Mouse (Mus musculus) heart, embryonic 15.5 days (tissue): Measurements from ENCODE around the gene H2-Ab1. TPM values are rescaled to one million over a fixed set of nuclear protein-coding genes. Genes with fewer than 3 reads are reported as not detected.

Experiments used
- ATAC-seq: fragments of 200-750 bp; cut with Nextera tagmentation; replicated peaks from 2 replicates; pipeline ENCODE4 v1.8.0; 2017; ENCODE audit warnings: low read depth, moderate TSS enrichment; ENCODE audit not compliant: insufficient number of reproducible peaks, insufficient read depth, low FRiP score
- H3K27ac ChIP-seq: fragments of 300-500 bp; sonication (generic); 2 replicates; pipeline ENCODE4 v1.5.1; 2015; ENCODE audit warnings: mild to moderate bottlenecking, inconsistent platforms
- H3K27me3 ChIP-seq: fragments of 300-500 bp; sonication (generic); 2 replicates; pipeline ENCODE4 v1.6.1; 2015; ENCODE audit warnings: inconsistent platforms
- H3K36me3 ChIP-seq: fragments of 300-500 bp; sonication (generic); 2 replicates; pipeline ENCODE4 v1.6.1; 2015; ENCODE audit warnings: mild to moderate bottlenecking, inconsistent platforms
- H3K4me1 ChIP-seq: fragments of 300-500 bp; sonication (generic); replicated peaks from 2 replicates; pipeline ENCODE4 v1.6.1; 2015; ENCODE audit warnings: inconsistent platforms
- H3K4me2 ChIP-seq: fragments of 300-500 bp; sonication (generic); 2 replicates; pipeline ENCODE4 v1.6.1; 2015; ENCODE audit warnings: inconsistent platforms, mild to moderate bottlenecking, moderate library complexity
- H3K4me3 ChIP-seq: fragments of 300-500 bp; sonication (generic); 2 replicates; pipeline ENCODE4 v1.5.1; 2015; ENCODE audit warnings: mild to moderate bottlenecking, inconsistent platforms
- H3K9ac ChIP-seq: fragments of 300-500 bp; sonication (generic); 2 replicates; pipeline ENCODE4 v1.6.1; 2015; ENCODE audit warnings: mild to moderate bottlenecking, inconsistent platforms
- H3K9me3 ChIP-seq: fragments of 300-500 bp; sonication (generic); replicated peaks from 2 replicates; pipeline ENCODE4 v1.6.1; 2016; ENCODE audit warnings: inconsistent platforms
- WGBS: fragments of 180-500 bp; shearing (Covaris S2); methylation state at CpG from one replicate; pipeline ENCODE4 v1.1.7; 2015; ENCODE audit warnings: mixed read lengths; 5-methylcytosine and 5-hydroxymethylcytosine counted together
- polyA plus RNA-seq: library from polyadenylated mRNA; unstranded; fragments of >200 nt; fragmentation: Nextera tagmentation; extraction: Ambion mirVana; gene quantifications from 2 replicates; pipeline ENCODE4 v1.2.1, GENCODE M21; 2015

Gene H2-Ab1
- polyA plus RNA-seq, 1 experiment from 2014 or later: 16.2 TPM

DNA sequence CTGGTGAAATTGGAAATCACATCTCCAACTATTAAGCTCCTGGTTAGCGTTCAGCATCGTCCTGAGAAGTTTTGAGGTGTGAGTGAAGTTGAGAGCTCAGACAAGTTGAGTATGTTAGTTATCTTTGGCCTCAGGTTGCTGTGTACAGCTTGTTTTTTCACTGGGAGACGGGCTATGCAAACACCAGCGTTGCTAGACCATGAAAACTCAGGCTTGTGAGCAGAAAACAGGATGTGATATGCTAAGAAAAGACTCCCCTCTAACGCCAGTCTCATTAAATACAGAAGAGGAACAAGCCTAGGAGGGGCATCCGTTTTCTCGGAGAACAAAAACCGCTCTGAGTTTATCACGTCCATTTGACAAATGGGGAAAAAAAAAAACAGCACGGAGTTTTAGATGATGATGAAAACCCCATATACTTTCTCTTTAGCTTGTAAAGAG is 17.9 kb upstream of the H2-Ab1 start:
- no peaks in the 10 kb centered on the region for H3K4me1 ChIP-seq
- H3K36me3 ChIP-seq: no peaks in the 10 kb centered on the region
- no peaks in the 10 kb centered on the region for H3K27me3 ChIP-seq
- peak overlapping the region; percentile 42; the same call in 1 of the 2 replicates for H3K27ac ChIP-seq
- no peak overlapping the region for H3K4me3 ChIP-seq
- H3K4me2 ChIP-seq: no peak overlapping the region; the same call in 1 of the 2 replicates
- no peak overlapping the region for H3K9ac ChIP-seq
- no peak for ATAC-seq
- 46% methylated on average over 10 of the region's 10 CpGs for WGBS
- no peaks in the 10 kb centered on the region for H3K9me3 ChIP-seq

GRCm38 (mm10) chr17:34240366-34240765 is 17.1 kb upstream of the H2-Ab1 start:
- WGBS: 46% methylated on average over 3 of the region's 3 CpGs
- Histone ChIP-seq H3K9ac (no peak overlapping the region), H3K36me3 (no peaks in the 10 kb centered on the region), H3K4me3 (no peak overlapping the region), H3K4me1 (no peaks in the 10 kb centered on the region), H3K27ac (no peak overlapping the region), H3K27me3 (no peaks in the 10 kb centered on the region), H3K4me2 (no peak overlapping the region), H3K9me3 (no peaks in the 10 kb centered on the region)
- ATAC-seq: no peak

GRCm38 (mm10) chr17:34240916-34241315 is 16.6 kb upstream of the H2-Ab1 start:
- no peaks in the 10 kb centered on the region for H3K36me3 ChIP-seq
- H3K9me3 ChIP-seq: no peaks in the 10 kb centered on the region
- 74% methylated on average over 6 of the region's 6 CpGs for WGBS
- H3K9ac ChIP-seq: no peak overlapping the region
- H3K27me3 ChIP-seq: no peaks in the 10 kb centered on the region
- no peak overlapping the region for H3K27ac ChIP-seq
- H3K4me3 ChIP-seq: no peak overlapping the region
- no peaks in the 10 kb centered on the region for H3K4me1 ChIP-seq
- no peak overlapping the region for H3K4me2 ChIP-seq
- ATAC-seq: no peak

- Histone ChIP-seq H3K4me2 (no peak overlapping the region), H3K4me3 (no peak overlapping the region), H3K36me3 (no peaks in the 10 kb centered on the region), H3K9ac (no peak overlapping the region), H3K9me3 (no peaks in the 10 kb centered on the region), H3K27ac (no peak overlapping the region), H3K4me1 (no peaks in the 10 kb centered on the region), H3K27me3 (no peaks in the 10 kb centered on the region; the same call in 1 of the 2 replicates)
- ATAC-seq: no peak
- WGBS: 69% methylated on average over 4 of the region's 4 CpGs
These were observed 12.8 kb upstream of the H2-Ab1 start for GRCm38 (mm10) chr17:34244656-34245055.

DNA sequence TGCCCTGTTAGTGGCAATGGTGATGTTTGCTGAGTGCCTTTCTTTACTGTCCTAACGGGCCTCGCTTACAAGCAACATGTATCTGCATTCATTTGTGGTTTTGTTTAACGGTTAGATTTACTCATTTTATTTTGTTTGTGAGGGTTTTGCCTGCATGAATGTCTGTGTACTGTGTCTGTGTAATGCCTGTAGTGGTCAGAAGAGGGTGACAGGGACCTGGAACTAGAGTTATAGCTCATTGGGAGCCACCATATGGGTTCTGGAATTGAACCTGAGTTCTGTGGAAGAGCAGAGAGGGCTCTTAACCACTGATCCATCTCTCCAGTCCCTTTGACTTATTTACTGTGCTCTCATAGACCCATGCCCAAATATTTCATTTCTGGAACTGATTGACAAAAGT is 10.4 kb upstream of the H2-Ab1 start:
- Histone ChIP-seq H3K36me3 (no peaks in the 10 kb centered on the region), H3K4me1 (no peaks in the 10 kb centered on the region), H3K9me3 (no peaks in the 10 kb centered on the region), H3K9ac (no peak overlapping the region), H3K4me2 (no peak overlapping the region), H3K4me3 (no peak overlapping the region), H3K27me3 (no peaks in the 10 kb centered on the region; the same call in 1 of the 2 replicates), H3K27ac (no peak overlapping the region)
- ATAC-seq: no peak
- WGBS: 77% methylated on average over 3 of the region's 3 CpGs

GRCm38 (mm10) chr17:34248764-34249163 is 8.7 kb upstream of the H2-Ab1 start:
- Histone ChIP-seq H3K4me2 (no peak overlapping the region), H3K4me1 (no peaks in the 10 kb centered on the region), H3K9ac (no peak overlapping the region), H3K36me3 (no peaks in the 10 kb centered on the region), H3K9me3 (no peaks in the 10 kb centered on the region), H3K4me3 (no peak overlapping the region), H3K27ac (no peak overlapping the region), H3K27me3 (no peaks in the 10 kb centered on the region; the same call in 1 of the 2 replicates)
- ATAC-seq: no peak
- 52% methylated on average over 2 of the region's 2 CpGs for WGBS

- H3K9me3 ChIP-seq: no peaks in the 10 kb centered on the region
- no peak overlapping the region for H3K4me2 ChIP-seq
- WGBS: 33% methylated on average over 3 of the region's 3 CpGs
- ATAC-seq: no peak
- H3K27ac ChIP-seq: no peak overlapping the region
- no peak overlapping the region for H3K9ac ChIP-seq
- H3K36me3 ChIP-seq: no peaks in the 10 kb centered on the region
- H3K27me3 ChIP-seq: no peaks in the 10 kb centered on the region; the same call in 1 of the 2 replicates
- H3K4me1 ChIP-seq: no peaks in the 10 kb centered on the region
- no peak overlapping the region for H3K4me3 ChIP-seq
These were observed 8.1 kb upstream of the H2-Ab1 start for GRCm38 (mm10) chr17:34249361-34249760.

- H3K9ac ChIP-seq: no peak overlapping the region
- no peaks in the 10 kb centered on the region; the same call in 1 of the 2 replicates for H3K27me3 ChIP-seq
- no peaks in the 10 kb centered on the region for H3K36me3 ChIP-seq
- H3K4me1 ChIP-seq: no peaks in the 10 kb centered on the region
- no peaks in the 10 kb centered on the region for H3K9me3 ChIP-seq
- no peak overlapping the region for H3K4me2 ChIP-seq
- no peak overlapping the region for H3K27ac ChIP-seq
- H3K4me3 ChIP-seq: no peak overlapping the region
- whole genome bisulfite sequencing: 18% methylated on average over 4 of the region's 4 CpGs
- no peak for ATAC-seq
These were observed 7.6 kb upstream of the H2-Ab1 start for GRCm38 (mm10) chr17:34249878-34250277.

- H3K9me3 ChIP-seq: no peaks in the 10 kb centered on the region
- no peak for ATAC-seq
- H3K4me2 ChIP-seq: no peak overlapping the region
- no peak overlapping the region for H3K27ac ChIP-seq
- H3K36me3 ChIP-seq: no peaks in the 10 kb centered on the region
- H3K27me3 ChIP-seq: peaks cover 1% of the 10 kb centered on the region; the same call in 1 of the 2 replicates
- H3K4me1 ChIP-seq: no peaks in the 10 kb centered on the region
- H3K9ac ChIP-seq: no peak overlapping the region
- WGBS: 40% methylated on average over 4 of the region's 4 CpGs
- H3K4me3 ChIP-seq: no peak overlapping the region
These were observed 5.8 kb upstream of the H2-Ab1 start for GRCm38 (mm10) chr17:34251666-34252065.

DNA sequence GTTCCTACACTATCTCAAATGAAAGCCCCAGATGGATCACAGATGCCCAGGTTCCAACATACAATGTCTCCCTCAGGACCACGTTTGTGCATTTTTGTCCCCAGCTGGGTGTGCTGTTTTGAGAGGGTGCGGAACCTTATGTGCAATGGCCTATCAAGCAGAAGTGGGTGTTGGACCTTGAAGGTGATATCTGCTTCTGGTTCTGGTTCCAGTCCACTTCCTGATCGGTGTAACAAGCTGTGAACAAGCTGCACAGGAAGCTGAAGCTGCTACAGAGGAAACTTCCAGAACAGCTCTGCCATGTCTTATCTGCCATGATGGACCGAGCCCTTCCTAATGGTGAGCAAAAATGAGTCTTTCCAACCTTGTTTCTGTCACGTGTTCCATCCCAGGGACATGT is 988 bp upstream of the H2-Ab1 start:
- H3K4me1 ChIP-seq: peaks cover 3% of the 10 kb centered on the region; the same call in 1 of the 2 replicates
- H3K27me3 ChIP-seq: peaks cover 20% of the 10 kb centered on the region
- no peak for ATAC-seq
- H3K36me3 ChIP-seq: no peaks in the 10 kb centered on the region
- no peak overlapping the region for H3K4me2 ChIP-seq
- H3K4me3 ChIP-seq: no peak overlapping the region
- no peak overlapping the region for H3K27ac ChIP-seq
- 71% methylated on average over 5 of the region's 5 CpGs for WGBS
- no peaks in the 10 kb centered on the region for H3K9me3 ChIP-seq
- H3K9ac ChIP-seq: no peak overlapping the region

GRCm38 (mm10) chr17:34260551-34260950 is 3.1 kb downstream of the H2-Ab1 start:
- no peak for ATAC-seq
- H3K9ac ChIP-seq: no peak overlapping the region
- no peaks in the 10 kb centered on the region for H3K36me3 ChIP-seq
- WGBS: 52% methylated on average over 5 of the region's 5 CpGs
- no peak overlapping the region for H3K4me2 ChIP-seq
- no peak overlapping the region for H3K4me3 ChIP-seq
- H3K27ac ChIP-seq: no peak overlapping the region
- H3K27me3 ChIP-seq: peaks cover 44% of the 10 kb centered on the region
- H3K4me1 ChIP-seq: peaks cover 20% of the 10 kb centered on the region
- no peaks in the 10 kb centered on the region for H3K9me3 ChIP-seq

GRCm38 (mm10) chr17:34261502-34261901 is 4.0 kb downstream of the H2-Ab1 start:
- H3K9me3 ChIP-seq: no peaks in the 10 kb centered on the region
- no peak overlapping the region for H3K4me3 ChIP-seq
- H3K36me3 ChIP-seq: no peaks in the 10 kb centered on the region
- H3K4me2 ChIP-seq: no peak overlapping the region
- WGBS: 28% methylated on average over 4 of the region's 4 CpGs
- peak overlapping the region; percentile 37; the same call in 1 of the 2 replicates for H3K27ac ChIP-seq
- peaks cover 44% of the 10 kb centered on the region for H3K27me3 ChIP-seq
- ATAC-seq: peak; percentile 47
- peaks cover 20% of the 10 kb centered on the region for H3K4me1 ChIP-seq
- H3K9ac ChIP-seq: no peak overlapping the region
